Mouse (Mus musculus): ENCODE results near the gene Ttc7b.

Gene Ttc7b

DNA sequence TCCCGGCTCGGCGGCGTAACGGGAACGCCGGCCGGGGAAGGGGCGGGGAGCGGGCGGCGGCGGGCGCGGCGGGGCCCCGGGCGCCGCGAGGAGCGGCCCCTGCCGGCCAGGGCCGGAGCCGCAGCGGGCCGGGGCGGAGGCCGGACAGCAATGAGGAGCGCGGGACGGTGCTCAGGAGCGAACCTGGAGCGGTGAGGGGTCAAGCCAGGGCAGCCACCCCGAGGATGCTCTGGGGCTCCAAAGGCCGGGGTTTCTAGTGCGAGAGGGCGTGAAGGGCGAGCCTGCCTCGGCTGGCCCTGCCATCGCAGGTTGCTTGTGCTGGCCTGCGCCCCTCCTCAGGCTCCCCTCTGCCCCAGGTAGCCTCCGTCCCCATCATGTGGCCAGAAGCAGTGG, at the start of gene Ttc7b:
Gene Ttc7b (minus strand): TSS at position 33 of the 393 bp plus-strand sequence.
- DNase-seq (ENCODE audit: low spot score): no peak

DNA sequence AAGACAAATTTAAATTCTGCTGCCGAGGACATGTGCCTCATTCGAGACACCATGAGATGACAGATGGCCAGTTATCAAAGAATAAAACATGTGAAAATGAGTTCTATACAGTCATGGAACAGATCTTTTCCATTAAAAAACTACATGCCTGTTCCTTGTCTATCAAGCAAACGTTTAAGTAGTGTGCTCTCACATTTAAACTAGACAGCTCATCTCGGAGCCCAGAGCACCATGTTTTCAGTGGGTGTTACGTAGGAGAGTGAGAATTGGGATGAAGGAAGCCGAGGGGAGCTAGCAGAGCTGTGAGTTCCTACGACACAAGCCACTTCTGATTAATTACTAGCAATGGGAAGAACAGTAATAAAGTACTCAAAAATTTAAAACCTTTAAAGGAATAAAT, 48.2 kb upstream of the Ttc7b start:
- DNase-seq (ENCODE audit: low spot score): peak; percentile 73

DNA sequence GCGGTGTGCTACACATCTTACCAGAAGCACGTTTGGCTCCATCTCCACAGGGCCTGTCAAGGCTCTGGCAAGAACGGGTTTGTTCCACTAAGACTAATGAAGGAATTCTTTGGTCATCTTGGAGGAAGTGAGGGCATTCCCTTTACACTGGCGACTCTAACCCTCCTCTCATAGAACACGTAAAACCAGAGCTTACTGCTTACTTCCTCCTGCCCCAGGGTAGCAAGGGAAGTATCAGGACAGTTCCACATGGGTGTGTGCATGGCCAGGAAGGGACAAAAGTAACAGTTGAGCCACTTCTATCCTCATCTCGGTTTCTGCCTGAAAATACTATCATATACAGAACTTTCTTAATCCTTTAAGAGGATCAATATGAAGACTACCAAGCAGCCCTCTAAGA, 47.5 kb upstream of the Ttc7b start:
- no peak for DNase-seq (ENCODE audit: low spot score)

DNA sequence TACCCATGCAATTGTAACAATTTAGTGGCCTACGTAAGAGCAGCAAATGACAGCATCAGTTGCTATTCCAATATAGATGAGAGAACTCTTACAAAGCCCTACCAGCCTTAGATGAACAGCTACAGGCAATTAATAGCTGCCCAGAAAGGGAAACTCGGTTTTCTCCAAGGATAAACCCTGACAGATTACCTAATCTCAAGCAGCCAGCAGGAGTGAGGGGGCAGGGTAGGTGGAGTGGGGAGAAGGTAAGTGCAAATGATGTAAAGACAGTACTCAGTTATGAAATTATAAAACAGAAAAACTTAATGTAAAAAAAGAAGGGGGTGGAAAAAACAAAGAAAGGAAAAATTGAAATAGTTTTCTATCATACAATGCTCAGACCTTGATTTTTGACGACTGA, 47.0 kb upstream of the Ttc7b start:
- no peak for DNase-seq (ENCODE audit: low spot score)

DNA sequence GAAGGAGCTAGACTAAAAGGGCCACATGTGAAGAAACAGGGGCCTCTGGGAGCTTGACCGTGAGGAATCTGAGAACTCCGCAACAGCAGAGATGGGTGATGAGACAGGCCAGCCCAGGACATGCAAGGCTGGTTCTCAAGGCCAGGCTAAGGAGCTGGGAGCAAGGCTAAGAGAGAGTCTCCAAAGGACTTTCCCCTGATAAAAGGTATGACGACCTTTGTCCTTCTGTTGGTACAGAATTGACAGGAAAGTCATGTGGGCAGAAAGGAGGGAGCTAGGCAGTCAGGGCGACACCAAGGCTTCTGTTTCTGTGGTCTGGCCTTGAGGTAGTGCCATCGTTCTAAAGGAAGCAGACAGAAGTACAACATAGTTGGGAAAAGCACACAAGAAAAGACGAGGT, 33.0 kb upstream of the Ttc7b start:
- DNase-seq (ENCODE audit: low spot score): no peak

DNA sequence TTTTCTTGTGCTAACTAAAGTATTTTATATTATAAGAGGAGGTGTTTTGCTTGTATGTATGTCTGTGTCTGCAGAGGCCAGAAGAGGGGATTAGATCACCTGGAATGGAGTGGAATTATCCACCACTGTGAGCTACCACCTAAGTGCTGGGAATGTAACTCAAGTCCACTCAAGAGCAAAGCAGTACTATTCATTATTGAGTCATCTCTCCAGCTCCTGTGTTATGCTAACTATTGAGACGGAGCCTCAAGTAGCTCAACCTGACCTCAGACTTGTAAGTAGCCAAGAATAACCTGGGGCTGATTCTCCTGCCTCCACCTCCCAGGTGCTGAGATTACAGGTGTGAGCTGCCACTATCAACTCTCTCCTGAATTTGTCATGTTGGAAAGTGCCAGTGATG, 31.3 kb upstream of the Ttc7b start:
- DNase-seq (ENCODE audit: low spot score): no peak

DNA sequence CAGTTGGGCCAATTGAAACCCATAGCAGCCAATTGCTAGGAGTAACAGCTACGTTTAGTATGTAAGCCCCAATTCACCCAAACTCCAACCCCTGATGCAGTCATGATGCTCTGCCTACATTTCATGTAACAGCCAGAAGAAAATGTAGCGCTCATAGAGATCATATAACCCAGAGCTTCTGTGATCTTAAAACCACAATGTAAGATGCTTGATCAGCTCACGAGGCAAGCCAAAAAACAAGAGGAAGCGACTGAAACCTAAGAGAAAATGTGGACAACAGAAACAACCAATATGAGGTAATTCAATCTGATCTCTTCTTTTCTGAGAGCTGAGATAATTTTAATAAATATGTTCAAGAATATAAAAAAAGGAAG, 23.6 kb upstream of the Ttc7b start:
- no peak for DNase-seq (ENCODE audit: low spot score)

DNA sequence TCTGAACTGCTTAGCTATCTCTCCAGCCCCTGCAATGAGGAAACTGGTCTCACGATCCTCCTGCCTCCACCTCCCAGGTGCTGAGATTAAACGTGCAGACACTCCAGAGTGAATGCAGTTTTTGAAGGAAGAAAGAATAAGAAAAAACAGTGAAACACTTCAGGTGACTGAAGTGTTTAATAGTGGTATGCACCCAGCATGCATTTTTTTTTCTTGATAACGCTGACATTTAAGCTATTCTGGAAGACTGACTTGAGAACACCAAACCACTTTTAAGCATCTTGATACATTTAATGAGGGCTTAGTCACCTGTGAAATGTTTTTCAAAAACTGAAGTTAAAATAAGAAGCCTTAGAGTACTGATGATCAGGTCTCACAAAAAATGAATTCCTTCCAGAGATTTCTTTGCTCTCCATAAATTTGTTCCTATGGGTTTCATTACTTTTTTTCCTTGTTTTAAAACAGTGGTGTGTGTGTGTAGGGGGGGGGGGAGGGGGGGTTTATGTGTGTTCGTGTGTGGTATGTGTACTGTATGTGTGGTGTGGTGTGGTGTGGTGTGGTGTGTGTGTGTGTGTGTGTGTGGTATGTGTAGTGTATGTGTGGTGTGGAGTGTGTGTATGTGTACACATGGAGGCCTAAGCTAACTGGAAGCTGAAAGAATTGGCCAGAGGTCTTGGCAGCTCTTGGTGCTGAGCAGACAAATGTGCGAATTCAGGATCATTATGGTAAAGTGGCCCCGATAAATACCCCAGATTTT, 23.0 kb upstream of the Ttc7b start:
- no peak for DNase-seq (ENCODE audit: low spot score)

DNA sequence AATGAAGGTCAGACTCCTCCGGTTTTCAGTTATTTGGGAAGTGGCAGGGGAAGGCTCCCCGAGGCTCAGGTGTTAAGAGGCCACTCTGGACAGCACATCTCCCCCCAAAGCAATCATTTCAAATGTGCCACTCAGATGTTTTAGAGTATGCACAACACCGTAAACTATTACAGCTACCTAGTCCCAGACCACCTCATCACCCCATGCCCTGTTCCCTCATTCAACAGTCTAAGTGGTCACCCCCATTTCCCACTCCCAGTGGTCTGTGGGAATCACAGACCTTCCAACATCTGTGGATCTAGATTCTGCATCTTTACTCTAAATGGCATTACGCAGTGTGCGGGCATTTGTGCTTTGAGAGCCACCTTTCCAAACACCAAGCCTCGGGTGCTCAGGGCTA, 21.9 kb upstream of the Ttc7b start:
- no peak for DNase-seq (ENCODE audit: low spot score)

DNA sequence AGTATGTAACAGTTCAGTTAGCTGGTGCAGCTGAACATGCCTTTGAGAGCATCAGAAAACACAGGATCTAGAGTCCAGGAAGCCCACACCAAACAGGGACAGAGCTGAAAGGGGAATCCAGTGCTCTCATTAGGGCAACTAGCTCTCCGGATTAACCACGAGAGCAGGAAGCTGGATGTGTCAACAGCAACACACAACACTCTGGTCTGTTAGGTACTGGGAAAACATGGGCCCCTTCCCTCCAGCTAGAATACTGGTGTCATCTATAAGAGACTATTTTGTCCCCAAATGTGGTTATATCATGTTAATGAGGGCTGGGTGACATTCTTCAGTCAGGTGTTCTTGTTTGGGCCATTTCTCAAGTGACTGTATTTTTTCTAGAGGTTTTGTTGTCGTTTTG, 21.4 kb upstream of the Ttc7b start:
- no peak for DNase-seq (ENCODE audit: low spot score)

DNA sequence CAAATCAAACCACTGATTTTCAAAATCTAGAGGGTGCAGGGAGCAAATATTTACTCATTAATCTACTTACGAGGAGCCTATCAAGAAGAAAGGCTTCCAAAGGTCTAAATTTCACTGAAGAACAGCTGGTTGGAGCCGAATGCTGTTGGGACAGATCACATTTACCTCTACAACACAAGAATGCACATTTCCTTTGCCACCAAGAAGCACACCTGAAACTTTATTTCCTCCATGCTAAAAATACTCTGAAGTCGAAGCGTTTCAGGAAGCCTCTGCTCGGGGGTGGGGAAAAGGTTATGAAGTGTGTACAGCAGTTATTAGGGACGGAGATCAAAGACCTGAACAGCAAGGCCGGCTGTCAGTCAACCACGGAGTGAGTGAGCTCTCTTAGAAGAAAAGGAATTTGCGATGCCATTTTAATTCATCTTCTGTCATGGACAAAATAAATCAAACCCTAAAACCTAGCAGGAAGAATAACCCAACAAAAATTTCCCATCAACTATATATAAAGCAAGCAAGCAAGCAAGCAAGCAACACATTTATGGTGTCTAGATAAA, 18.6 kb upstream of the Ttc7b start:
- no peak for DNase-seq (ENCODE audit: low spot score)

DNA sequence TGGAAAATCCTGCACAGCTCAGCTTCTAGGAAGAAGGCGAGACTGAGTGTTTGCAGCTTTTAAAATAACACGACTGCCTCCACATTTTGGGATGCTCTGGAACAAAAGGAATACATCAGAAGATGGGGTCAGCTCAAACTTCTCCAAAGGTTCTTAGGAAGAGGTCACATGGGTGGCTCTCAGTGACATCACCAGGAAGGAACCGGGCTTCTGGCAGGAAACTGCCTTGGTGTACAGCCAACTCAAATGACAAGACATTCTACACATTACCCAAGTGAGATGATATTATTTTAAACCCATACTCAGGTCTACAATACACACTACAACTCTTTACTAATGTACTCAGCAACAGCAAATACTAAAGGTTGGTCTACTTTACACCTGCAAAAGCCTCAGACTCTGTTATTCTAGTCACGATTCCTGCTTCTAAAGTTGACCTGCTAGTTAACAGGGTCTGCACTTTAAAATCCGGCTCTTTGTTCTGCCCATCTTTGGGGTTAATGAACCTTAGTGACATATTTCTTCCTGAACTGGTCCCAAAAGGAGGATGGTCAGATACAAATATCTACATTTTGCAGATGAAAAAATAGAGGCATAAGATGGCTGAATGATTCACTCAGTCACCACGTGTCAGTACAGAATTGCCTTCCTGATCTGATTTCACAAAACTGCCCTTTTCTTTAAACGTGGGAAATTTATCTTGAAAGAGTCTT, 18.0 kb upstream of the Ttc7b start:
- DNase-seq (ENCODE audit: low spot score): no peak

DNA sequence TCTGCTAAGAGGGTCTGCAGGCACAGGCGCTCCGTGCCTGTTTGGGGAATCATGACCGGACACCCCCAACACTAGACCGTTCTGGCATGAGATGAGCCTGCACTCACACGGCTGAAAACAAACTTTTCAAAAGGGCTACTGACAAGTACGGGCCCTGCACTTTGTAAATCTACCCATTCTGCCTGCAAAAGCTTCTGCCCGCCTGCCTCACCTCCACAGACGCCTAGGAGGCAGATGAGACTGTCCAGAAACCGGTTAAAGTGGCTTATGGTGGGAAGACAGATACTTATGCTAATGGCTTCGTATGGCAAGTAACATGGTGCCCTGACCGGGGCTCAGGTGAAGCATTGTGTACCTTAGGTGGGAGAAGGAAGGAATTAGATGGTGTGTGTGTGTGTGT, 16.5 kb upstream of the Ttc7b start:
- DNase-seq (ENCODE audit: low spot score): no peak

DNA sequence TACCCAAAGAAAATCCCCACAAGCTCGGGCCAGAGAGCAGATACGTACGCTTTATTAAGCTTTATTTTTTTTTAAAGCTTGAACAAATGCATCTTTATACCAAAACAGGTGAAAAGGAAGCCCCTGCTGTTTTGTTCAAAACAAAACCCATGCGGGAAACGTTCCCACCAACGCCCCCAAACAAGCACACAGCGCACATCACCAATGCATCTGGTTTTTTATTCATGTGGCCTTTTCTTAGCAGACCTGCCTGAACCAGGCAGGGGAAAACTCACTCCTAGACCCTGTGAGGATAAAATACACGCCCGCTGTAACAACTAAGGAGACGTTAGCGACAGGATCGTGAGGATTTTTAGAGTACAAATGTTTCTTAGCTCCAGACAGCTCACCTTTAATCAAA, 14.4 kb upstream of the Ttc7b start:
- DNase-seq (ENCODE audit: low spot score): no peak

DNA sequence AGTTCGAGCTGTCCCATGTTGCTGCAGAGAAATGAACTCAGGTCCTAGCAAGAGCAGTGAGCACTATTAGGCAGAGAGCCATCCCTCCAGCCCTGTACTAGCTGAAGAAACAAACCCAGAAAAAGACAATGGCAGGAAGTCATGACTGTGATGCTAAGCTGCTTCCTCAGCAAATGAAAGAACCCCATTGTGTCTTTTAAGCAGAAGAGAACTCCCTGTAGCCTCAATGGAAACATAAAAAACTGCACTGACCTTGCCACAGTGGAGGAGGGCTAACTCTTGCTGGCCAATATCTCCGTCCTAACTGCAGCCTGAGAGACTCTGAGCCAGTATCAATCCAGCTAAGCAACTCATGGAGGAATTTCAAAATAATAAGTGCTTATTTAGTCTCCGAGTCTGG, 13.4 kb upstream of the Ttc7b start:
- DNase-seq (ENCODE audit: low spot score): no peak

DNA sequence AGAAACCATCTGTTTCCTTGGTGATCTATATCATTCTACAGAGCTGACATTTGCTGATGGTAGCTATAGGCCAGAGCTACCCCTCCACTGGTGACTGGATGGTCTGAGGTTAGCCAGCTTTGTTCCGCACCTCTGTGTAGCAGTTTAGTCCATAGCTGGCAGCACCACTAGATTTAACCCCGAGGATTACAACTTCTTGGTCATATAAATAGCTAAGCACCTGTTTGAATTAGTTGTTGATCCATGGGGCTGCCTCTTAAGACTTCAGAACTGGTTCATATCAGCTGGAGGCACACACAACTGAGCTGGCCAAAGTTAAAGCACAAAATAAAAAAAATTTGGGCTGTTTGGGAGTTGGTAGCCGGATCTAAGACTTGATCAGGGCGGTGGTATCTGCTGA, 12.6 kb upstream of the Ttc7b start:
- DNase-seq (ENCODE audit: low spot score): no peak

DNA sequence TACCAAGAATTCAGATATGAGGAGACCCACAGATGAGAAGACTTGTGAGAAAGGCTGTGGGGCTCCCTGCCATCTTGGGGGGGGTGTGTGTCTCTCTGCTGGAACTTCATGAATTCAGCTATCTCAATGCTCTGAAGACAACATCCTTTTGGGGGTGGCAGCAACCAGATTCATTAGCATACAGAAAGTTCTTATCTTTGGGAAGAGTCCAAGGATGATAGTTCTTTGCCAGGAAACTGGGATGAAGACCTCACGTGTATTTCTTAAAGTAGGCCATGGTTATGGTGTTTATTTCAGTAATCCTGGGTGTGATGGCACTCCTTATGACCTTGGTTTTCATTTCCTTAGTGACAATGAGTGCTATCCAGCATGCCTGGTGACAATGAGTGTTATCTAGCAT, 11.1 kb upstream of the Ttc7b start:
- DNase-seq (ENCODE audit: low spot score): no peak

DNA sequence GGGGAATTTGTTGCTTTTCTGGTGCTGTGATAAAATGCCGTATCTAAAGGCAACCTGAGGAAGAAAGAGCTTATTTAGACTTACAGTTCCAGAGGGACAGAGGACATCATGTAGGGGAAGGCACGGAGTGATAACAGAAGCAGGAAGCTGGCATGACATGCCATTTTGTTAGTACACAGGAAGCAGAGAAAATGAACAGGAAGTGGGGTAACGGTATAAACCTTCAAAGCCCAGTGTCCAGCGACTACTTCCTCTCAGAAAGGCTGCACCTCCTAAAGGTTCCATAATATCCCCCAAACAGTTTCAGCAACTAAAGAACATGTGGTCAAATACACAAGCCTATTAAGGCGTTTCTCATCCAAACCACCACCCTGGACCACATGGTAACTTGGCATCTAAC, 10.2 kb upstream of the Ttc7b start:
- no peak for DNase-seq (ENCODE audit: low spot score)

DNA sequence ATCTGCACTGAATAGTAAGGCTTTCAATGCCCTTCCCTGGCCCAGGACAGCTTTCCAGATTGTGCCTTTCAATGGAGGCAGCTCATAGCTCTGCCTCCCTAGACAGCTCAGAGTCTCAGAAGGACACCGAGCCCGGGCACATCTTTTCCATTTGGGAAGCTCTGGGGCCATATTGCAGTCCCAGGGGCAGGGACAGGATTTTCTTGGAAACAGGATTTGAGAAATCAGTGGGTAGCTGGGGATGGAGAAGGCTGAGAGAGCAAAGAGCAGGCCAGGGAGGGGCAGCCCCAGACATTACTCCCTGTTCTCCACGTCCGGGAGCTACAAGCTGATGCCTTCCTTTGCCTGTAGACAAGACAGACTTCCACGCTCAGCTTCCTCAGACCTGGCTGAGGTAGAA, 9.0 kb upstream of the Ttc7b start:
- DNase-seq (ENCODE audit: low spot score): no peak

DNA sequence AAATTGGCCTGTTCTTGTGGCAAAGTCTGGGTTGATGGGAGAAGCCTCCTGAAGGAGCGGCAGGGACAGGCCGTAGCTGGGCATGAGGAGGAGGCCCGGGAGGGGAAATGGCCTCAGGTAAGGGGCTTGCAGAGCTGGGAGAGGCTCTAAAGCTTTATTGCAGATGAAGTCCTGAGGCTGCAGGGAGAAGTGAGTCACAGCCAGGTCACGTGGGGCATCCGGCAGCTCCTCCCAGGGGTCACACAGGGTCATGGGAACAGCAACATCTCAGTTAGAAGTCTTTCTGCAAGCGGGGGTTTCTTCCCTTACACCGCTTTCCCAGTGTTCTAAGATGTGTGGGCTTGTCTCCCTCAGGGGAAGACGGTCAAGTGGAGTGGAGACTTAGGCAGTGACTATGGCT, 8.5 kb upstream of the Ttc7b start:
- no peak for DNase-seq (ENCODE audit: low spot score)

DNA sequence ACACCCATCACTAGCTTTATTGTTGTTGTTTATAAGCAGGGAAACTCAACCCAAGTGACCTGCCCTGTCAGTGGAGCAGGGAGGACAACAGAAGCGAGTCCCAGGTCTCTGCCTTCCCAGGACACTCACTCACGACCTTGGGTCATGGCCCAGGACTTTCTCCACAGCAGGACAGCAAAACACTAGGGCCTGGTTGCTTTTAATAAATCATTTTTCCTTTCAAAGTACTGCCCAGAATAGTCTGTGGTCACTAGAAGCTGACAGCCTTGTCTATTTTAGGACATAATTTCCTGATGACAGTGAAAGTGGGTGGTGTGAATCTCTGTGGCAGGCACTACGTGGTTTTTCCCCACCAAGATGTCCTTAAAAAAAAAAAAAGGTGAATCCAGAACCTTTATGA, 7.6 kb upstream of the Ttc7b start:
- no peak for DNase-seq (ENCODE audit: low spot score)

DNA sequence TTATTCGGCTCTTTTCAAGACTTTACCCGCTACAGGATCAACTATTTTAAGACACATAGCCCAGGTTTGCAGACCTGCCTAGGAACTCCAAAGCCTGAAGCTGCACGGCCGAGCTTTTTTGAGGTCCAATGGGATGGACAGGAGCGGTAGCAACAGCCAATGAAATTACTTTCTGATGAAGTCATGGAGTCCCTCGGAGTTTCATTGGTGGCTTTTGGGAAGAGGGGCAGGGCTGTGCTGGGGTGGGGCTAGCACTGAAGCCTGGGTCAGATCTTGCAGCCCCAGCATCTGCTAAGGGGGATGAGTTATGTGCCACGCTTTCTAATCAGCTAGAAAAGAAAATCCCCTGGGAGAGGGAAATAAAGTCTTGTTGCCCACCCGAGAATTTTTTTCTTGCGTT, 7.1 kb upstream of the Ttc7b start:
- peak; percentile 78 for DNase-seq (ENCODE audit: low spot score)

DNA sequence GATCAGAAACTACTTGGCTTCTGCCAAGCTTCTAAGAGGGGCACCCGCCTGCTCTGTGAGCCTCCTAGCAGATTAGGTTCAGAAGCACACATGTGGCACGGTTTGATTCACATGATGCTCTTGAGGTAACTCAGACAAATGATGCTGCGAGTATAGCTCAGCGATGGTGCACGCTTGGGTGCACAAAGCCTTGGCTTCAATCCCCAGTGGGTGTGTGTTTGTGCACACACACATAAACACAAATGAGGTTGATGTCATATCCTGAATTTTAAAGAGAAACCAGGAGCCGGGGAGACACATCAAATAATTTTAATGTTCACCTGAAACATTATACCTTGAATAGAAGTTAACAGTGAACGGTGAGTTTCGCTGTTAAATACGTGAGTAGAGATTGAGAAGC, 6.6 kb upstream of the Ttc7b start:
- DNase-seq (ENCODE audit: low spot score): no peak

DNA sequence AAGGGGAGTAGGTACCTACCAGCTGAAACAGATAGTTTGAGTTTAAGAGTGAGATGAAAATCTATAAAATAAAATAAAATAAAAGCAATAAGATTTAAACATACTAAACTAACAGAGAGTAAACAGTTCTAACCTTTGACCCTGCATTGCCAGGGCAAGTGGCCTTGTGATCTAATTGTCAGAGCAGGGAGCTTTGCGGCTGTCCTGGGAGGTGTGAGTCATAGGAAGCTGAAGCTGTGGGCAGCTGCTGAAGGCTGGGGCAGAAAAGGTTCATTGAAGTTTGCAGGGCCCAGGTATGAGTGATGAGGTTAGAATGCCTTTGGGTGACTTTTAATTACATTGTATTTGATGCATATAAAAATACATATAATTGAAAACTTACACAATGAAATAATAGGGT, 5.3 kb upstream of the Ttc7b start:
- no peak for DNase-seq (ENCODE audit: low spot score)
